Mouse (Mus musculus): ENCODE data around the gene Atf7.

GRCm38 (mm10) chr15:102503924-102504782, 121.1 kb downstream of the Atf7 start:
- TF ChIP-seq CTCF (conservative IDR thresholded peaks at IDR 0.05; ENCODE audit: low read length) (no peak), NANOG (IDR thresholded peaks at IDR 0.05; ENCODE audit: borderline replicate concordance, low read length) (no peak)

Data from E14TG2a.4 (cell line).